ENCODE assay signal across 31 mouse cellular contexts in genomic region chr1:106024778-106025177, GRCm38 (mm10).
"Had no signal": no experiment of that assay in that cellular context is flagged by ENCODE, and none has a peak within 500 bp of the region (broad histone marks: within the 10 kb centered on the region; RNA-seq: fewer than 3 reads in every experiment).

No protein-coding gene starts in this region.

- H3K9me3 ChIP-seq: heart, embryonic 10.5 days; heart, embryonic 12.5 days; heart, embryonic 13.5 days; heart, embryonic 15.5 days; hindbrain, embryonic 10.5 days; hindbrain, embryonic 12.5 days; hindbrain, embryonic 13.5 days; hindbrain, embryonic 15.5 days; intestine, embryonic 15.5 days; kidney, embryonic 15.5 days had no signal

- H3K4me3 ChIP-seq: heart, embryonic 10.5 days; heart, embryonic 12.5 days; heart, embryonic 13.5 days; heart, embryonic 15.5 days; hindbrain, embryonic 10.5 days; hindbrain, embryonic 12.5 days; hindbrain, embryonic 13.5 days; hindbrain, embryonic 15.5 days; intestine, embryonic 15.5 days; kidney, embryonic 15.5 days; layer of hippocampus, adult 2 months; left cerebral cortex, adult 2 months had no signal

- H3K4me1 ChIP-seq: heart, embryonic 10.5 days; heart, embryonic 12.5 days; heart, embryonic 15.5 days; hindbrain, embryonic 10.5 days; hindbrain, embryonic 12.5 days; hindbrain, embryonic 13.5 days; hindbrain, embryonic 15.5 days; intestine, embryonic 15.5 days; kidney, embryonic 15.5 days had no signal

- DNase-seq: heart, postnatal 10 days; heart, postnatal 14 days; heart, postnatal 36 days; heart, postnatal 4 days; kidney, adult 11 months; kidney, adult 18-20 months; kidney, adult 2 months; kidney, adult 8-10 months; kidney, adult 9 months; kidney, postnatal 10 days; kidney, postnatal 14 days; kidney, postnatal 25 days; kidney, postnatal 36 days; kidney, postnatal 4 days; layer of hippocampus, adult 9-11 months; layer of hippocampus, postnatal 36 days had no signal

- H3K27ac ChIP-seq: heart, embryonic 10.5 days; heart, embryonic 13.5 days; heart, embryonic 15.5 days; hindbrain, embryonic 10.5 days; hindbrain, embryonic 12.5 days; hindbrain, embryonic 13.5 days; hindbrain, embryonic 14.5 days; hindbrain, embryonic 15.5 days; hindbrain, postnatal 0 days; intestine, embryonic 15.5 days; kidney, embryonic 15.5 days; kidney, postnatal 0 days; layer of hippocampus, adult 2 months; left cerebral cortex, adult 2 months had no signal

- H3K9ac ChIP-seq: heart, embryonic 12.5 days; heart, embryonic 13.5 days; heart, embryonic 15.5 days; hindbrain, embryonic 12.5 days; hindbrain, embryonic 13.5 days; hindbrain, embryonic 14.5 days; hindbrain, embryonic 15.5 days; intestine, embryonic 15.5 days; kidney, embryonic 15.5 days had no signal

- H3K27me3 ChIP-seq: heart, embryonic 12.5 days; heart, embryonic 13.5 days; heart, embryonic 15.5 days; hindbrain, embryonic 12.5 days; hindbrain, embryonic 13.5 days; hindbrain, embryonic 15.5 days; intestine, embryonic 15.5 days; kidney, embryonic 15.5 days had no signal
